Comparison of ENCODE assay signal across 9 mouse cellular contexts in the genomic region with DNA sequence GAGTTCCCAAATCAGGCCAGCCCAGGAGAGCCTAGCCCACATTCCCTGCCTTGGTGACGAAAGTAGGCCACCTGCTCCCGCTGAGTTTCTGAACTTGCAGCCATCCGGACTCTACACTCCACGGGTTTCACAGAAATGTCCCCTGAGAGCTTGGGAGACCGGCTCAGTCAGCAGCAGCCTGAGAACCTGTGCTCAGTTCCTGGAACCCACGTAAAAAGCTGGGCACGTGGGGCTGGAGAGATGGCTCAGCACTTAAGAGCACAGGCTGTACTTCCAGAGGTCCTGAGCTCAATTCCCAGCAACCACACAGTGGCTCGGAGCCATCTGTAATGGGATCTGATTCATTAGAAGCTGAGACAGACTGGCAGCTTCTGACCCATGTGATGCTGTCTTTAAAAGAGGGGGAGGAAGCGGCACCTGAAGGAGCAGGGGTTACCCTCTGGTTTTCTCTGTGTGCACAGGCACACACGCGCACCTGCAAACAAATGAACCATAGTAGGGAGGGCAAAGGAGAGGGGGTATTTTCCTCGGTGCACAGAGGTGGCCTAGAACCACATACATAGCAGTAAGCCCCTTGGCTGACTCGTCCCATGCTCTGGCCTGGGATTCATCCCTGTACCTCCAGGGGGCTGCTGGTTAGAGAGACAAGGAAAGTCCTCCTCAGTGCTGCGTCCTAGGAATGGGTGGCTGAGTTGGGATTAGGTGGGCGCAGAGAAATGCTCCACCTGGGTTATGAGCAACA.
DNase-seq lines count a peak whose midpoint lies in the region; ATAC-seq lines count a peak whose summit lies in the region.
"Had no signal": no experiment of that assay in that cellular context is flagged by ENCODE, and none has a peak within 500 bp of the region (broad histone marks: within the 10 kb centered on the region; RNA-seq: fewer than 3 reads in every experiment).

No protein-coding gene starts in this region.

- no peak overlapping the region for H3K4me3 ChIP-seq in heart, embryonic 11.5 days (ENCODE audit: low read depth, low read length)
- H3K4me3 ChIP-seq: limb, embryonic 13.5 days had no signal

- H3K36me3 ChIP-seq in heart, embryonic 11.5 days (ENCODE audit: control insufficient read depth, insufficient read depth, low read length), result no peaks in the 10 kb centered on the region
- H3K36me3 ChIP-seq: limb, embryonic 13.5 days had no signal

- no peaks in the 10 kb centered on the region for H3K27me3 ChIP-seq in heart, embryonic 11.5 days (ENCODE audit: control insufficient read depth, insufficient read depth, low read length)
- H3K27me3 ChIP-seq: limb, embryonic 13.5 days had no signal

- DNase-seq in gastrocnemius, adult 18-20 months (ENCODE audit: low spot score), result peak; percentile 75
- DNase-seq in gastrocnemius, postnatal 10 days, result no peak
- DNase-seq in 3T3-L1 (ENCODE audit: low read depth, low spot score), result peak; percentile 61
- peak; percentile 54 for DNase-seq in cerebellum, adult 8-10 months
- DNase-seq in kidney, postnatal 36 days, result peak; percentile 43 to 68
- DNase-seq in urinary bladder, adult 2 months (ENCODE audit: low spot score), result no peak
- DNase-seq in heart, postnatal 36 days, result no peak

- no peak overlapping the region for H3K9ac ChIP-seq in heart, embryonic 11.5 days (ENCODE audit: low read depth, low read length)
- H3K9ac ChIP-seq: limb, embryonic 13.5 days had no signal

- no peak for ATAC-seq in heart, embryonic 11.5 days (replicated peaks; ENCODE audit: insufficient number of reproducible peaks, low FRiP score, low TSS enrichment)

- H3K4me1 ChIP-seq in heart, embryonic 11.5 days (ENCODE audit: control insufficient read depth, insufficient read depth, low read length), result peaks cover 21% of the 10 kb centered on the region

- no peak overlapping the region for H3K4me2 ChIP-seq in heart, embryonic 11.5 days
- H3K4me2 ChIP-seq: limb, embryonic 13.5 days had no signal

- no peaks in the 10 kb centered on the region for H3K9me3 ChIP-seq in heart, embryonic 11.5 days (replicated peaks; ENCODE audit: control insufficient read depth, low read length)

- H3K27ac ChIP-seq in heart, embryonic 11.5 days (ENCODE audit: low read depth, low read length), result no peak overlapping the region
- H3K27ac ChIP-seq: limb, embryonic 13.5 days had no signal

- WGBS in heart, embryonic 11.5 days (ENCODE audit: insufficient replicate concordance), result 73% methylated on average over 15 of the region's 15 CpGs

- intact Hi-C loops in heart, postnatal 36 days (cut with DNase I), result loop anchor here (2.0 to 5.0 kb wide), 3 partner anchors 80 to 273 kb away; a partner anchor contains a TSS

Comparison
In these comparisons a context has a peak if more than half of its experiments do, and no peak if none do; other contexts are left out.
1. DNase-seq: peak in gastrocnemius, adult 18-20 months (single experiment), 3T3-L1 (single experiment), cerebellum, adult 8-10 months (single experiment) and kidney, postnatal 36 days (2 of 2); none in gastrocnemius, postnatal 10 days (single experiment), urinary bladder, adult 2 months (single experiment) and heart, postnatal 36 days (0 of 2).